Mouse (Mus musculus) hindbrain, embryonic 14.5 days (tissue): ENCODE results near the gene Drg1. TPM values are rescaled to one million over a fixed set of nuclear protein-coding genes. Genes with fewer than 3 reads are reported as not detected.
"Not testable (repeated sequence)": the region's sequence is repeated elsewhere in the genome, so short reads cannot be mapped to it uniquely, and the experiment has no call there.

Experiments
- ATAC-seq: fragments of 200-750 bp; cut with Nextera tagmentation; 2 replicates; pipeline ENCODE4 v1.8.0; 2017; ENCODE audit warnings: moderate number of reproducible peaks, mild to moderate bottlenecking, moderate TSS enrichment, moderate library complexity; ENCODE audit not compliant: low FRiP score
- DNase-seq: peaks from one replicate; pipeline ENCODE4 v3.0.0-alpha.2; 2015; ENCODE audit warnings: low spot score
- H3K27ac ChIP-seq: fragments of 300-500 bp; sonication (generic); 2 replicates; pipeline ENCODE4 v1.5.1; 2014; ENCODE audit warnings: mild to moderate bottlenecking, moderate library complexity
- H3K27me3 ChIP-seq: fragments of 300-500 bp; sonication (generic); 2 replicates; pipeline ENCODE4 v1.6.1; 2014; ENCODE audit warnings: mild to moderate bottlenecking, low read length, mixed read lengths; ENCODE audit not compliant: control insufficient read depth, insufficient read depth
- H3K36me3 ChIP-seq: fragments of 300-500 bp; sonication (generic); replicated peaks from 2 replicates; pipeline ENCODE4 v1.6.1; 2014; ENCODE audit not compliant: control insufficient read depth, insufficient read depth
- H3K4me1 ChIP-seq: fragments of 300-500 bp; sonication (generic); replicated peaks from 2 replicates; pipeline ENCODE4 v1.6.1; 2014; ENCODE audit warnings: antibody characterized with exemption, low read length, mixed read lengths; ENCODE audit not compliant: control insufficient read depth, insufficient read depth
- H3K4me2 ChIP-seq: fragments of 300-500 bp; sonication (generic); replicated peaks from 2 replicates; pipeline ENCODE4 v1.6.1; 2014; ENCODE audit warnings: mild to moderate bottlenecking, moderate library complexity
- H3K4me3 ChIP-seq: fragments of 300-500 bp; sonication (generic); replicated peaks from 2 replicates; pipeline ENCODE4 v1.5.1; 2014; ENCODE audit warnings: mild to moderate bottlenecking, low read length
- H3K9ac ChIP-seq: fragments of 300-500 bp; sonication (generic); 2 replicates; pipeline ENCODE4 v1.6.1; 2014
- H3K9me3 ChIP-seq: fragments of 300-500 bp; sonication (generic); 2 replicates; pipeline ENCODE4 v1.6.1; 2016; ENCODE audit warnings: low read length; ENCODE audit not compliant: control insufficient read depth
- WGBS: fragments of 180-500 bp; shearing (Covaris S2); extraction: QIAGEN DNeasy Blood & Tissue Kit; methylation state at CpG from one replicate; pipeline ENCODE4 v1.1.7; 2014; 5-methylcytosine and 5-hydroxymethylcytosine counted together
- polyA plus RNA-seq: library from polyadenylated mRNA; unstranded; fragments of >200 nt; fragmentation: Nextera tagmentation; extraction: Ambion mirVana; gene quantifications from 2 replicates; pipeline ENCODE4 v1.2.1, GENCODE M21; 2014

The Drg1 gene
- polyA plus RNA-seq, 1 experiment from 2014 or later: 216 TPM

GRCm38 (mm10) chr11:3138323-3138722, 127.9 kb downstream of the Drg1 start:
- not testable (repeated sequence) for H3K36me3 ChIP-seq, H3K9ac ChIP-seq, ATAC-seq, H3K4me1 ChIP-seq, H3K27me3 ChIP-seq, H3K4me3 ChIP-seq, H3K27ac ChIP-seq, H3K4me2 ChIP-seq, DNase-seq
- 91% methylated on average over 2 of the region's 2 CpGs for WGBS
- H3K9me3 ChIP-seq: peaks cover 16% of the 10 kb centered on the region

Other genes starting within 250 kb of the Drg1 start
- gene Sfi1, start 73.0 kb downstream of the Drg1 start, polyA plus RNA-seq: 11.3 and 11.9 TPM in 2 replicates
- gene Eif4enif1, start 64.0 kb downstream of the Drg1 start, polyA plus RNA-seq: 48.7 and 54.0 TPM in 2 replicates
- gene Patz1, start 22.5 kb upstream of the Drg1 start, polyA plus RNA-seq: 47.6 and 50.4 TPM in 2 replicates
- 20.9 and 21.3 TPM in 2 replicates for gene Pik3ip1, start 64.0 kb upstream of the Drg1 start, polyA plus RNA-seq
- 146 and 148 TPM in 2 replicates for gene Limk2, start 142.8 kb upstream of the Drg1 start, polyA plus RNA-seq
- gene Rnf185, start 185.9 kb upstream of the Drg1 start, polyA plus RNA-seq: 46.3 and 50.6 TPM in 2 replicates
- 0.67 and 0.81 TPM in 2 replicates for gene Pla2g3, start 221.9 kb upstream of the Drg1 start, polyA plus RNA-seq
- gene Inpp5j, start 238.4 kb upstream of the Drg1 start, polyA plus RNA-seq: 5.7 and 6.9 TPM in 2 replicates
- 105 and 122 TPM in 2 replicates for gene Selenom, start 248.3 kb upstream of the Drg1 start, polyA plus RNA-seq